Mouse (Mus musculus): ENCODE results near the gene Nup210.

DNA sequence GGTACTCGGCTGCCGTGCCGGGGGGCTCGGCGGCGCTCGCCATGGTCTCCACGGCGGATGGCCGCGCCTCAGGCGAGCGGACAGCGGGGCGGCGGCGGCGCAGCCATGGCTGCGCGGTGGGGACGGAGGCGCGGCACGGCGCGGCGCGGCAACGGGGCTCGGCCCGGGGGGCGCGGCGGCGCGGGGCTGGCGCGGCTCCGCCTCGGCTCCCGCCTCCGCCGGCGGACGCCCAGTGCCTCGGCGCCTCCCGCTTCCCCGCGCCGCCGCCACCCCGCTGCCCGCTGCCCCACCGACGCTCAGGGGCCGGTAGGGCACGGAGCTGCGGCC is 128.4 kb downstream of the Nup210 start:
- TF ChIP-seq ETS1 (IDR thresholded peaks at IDR 0.05; ENCODE audit: low read depth, low read length): no peak
- TF ChIP-seq CTCF (IDR thresholded peaks at IDR 0.05 in 2 of 3, conservative IDR thresholded peaks at IDR 0.05 in 1 of 3; ENCODE audit: control insufficient read depth in 1 of 3, insufficient read depth in 1 of 3, low read depth in 2 of 3, low read length in 3 of 3, poor library complexity in 1 of 3, severe bottlenecking in 1 of 3): no peak
